Mouse (Mus musculus) kidney, embryonic 16.5 days (tissue): ENCODE measurements around the gene Slc25a51. TPM values are rescaled to one million over a fixed set of nuclear protein-coding genes. Genes with fewer than 3 reads are reported as not detected.
"Not testable (repeated sequence)": the region's sequence is repeated elsewhere in the genome, so short reads cannot be mapped to it uniquely, and the experiment has no call there.

ENCODE experiments used
- ATAC-seq: fragments of 200-750 bp; cut with Nextera tagmentation; 2 replicates; pipeline ENCODE4 v1.8.0; 2017; ENCODE audit warnings: moderate TSS enrichment; ENCODE audit not compliant: low FRiP score, low TSS enrichment
- H3K27ac ChIP-seq: fragments of 300-500 bp; sonication (generic); 2 replicates; pipeline ENCODE4 v1.5.1; 2014; ENCODE audit warnings: low read length
- H3K27me3 ChIP-seq: fragments of 300-500 bp; sonication (generic); 2 replicates; pipeline ENCODE4 v1.6.1; 2014; ENCODE audit warnings: low read length, control low read depth, mixed read lengths; ENCODE audit not compliant: insufficient read depth
- H3K36me3 ChIP-seq: fragments of 300-500 bp; sonication (generic); 2 replicates; pipeline ENCODE4 v1.6.1; 2014; ENCODE audit warnings: low read length, control low read depth, mixed read lengths; ENCODE audit not compliant: insufficient read depth
- H3K4me1 ChIP-seq: fragments of 300-500 bp; sonication (generic); 2 replicates; pipeline ENCODE4 v1.6.1; 2014; ENCODE audit warnings: low read length, control low read depth, mixed read lengths; ENCODE audit not compliant: insufficient read depth
- H3K4me2 ChIP-seq: fragments of 300-500 bp; sonication (generic); replicated peaks from 2 replicates; pipeline ENCODE4 v1.6.1; 2014; ENCODE audit warnings: low read depth, low read length
- H3K4me3 ChIP-seq: fragments of 300-500 bp; sonication (generic); 2 replicates; pipeline ENCODE4 v1.5.1; 2014; ENCODE audit warnings: mild to moderate bottlenecking, low read length
- H3K9ac ChIP-seq: fragments of 300-500 bp; sonication (generic); replicated peaks from 2 replicates; pipeline ENCODE4 v1.6.1; 2014; ENCODE audit warnings: low read length
- H3K9me3 ChIP-seq: fragments of 300-500 bp; sonication (generic); 2 replicates; pipeline ENCODE4 v1.6.1; 2016; ENCODE audit warnings: low read length, control low read depth
- WGBS: fragments of 180-500 bp; shearing (Covaris S2); extraction: QIAGEN DNeasy Blood & Tissue Kit; methylation state at CpG from one replicate; pipeline ENCODE4 v1.1.7; 2014; 5-methylcytosine and 5-hydroxymethylcytosine counted together
- microRNA-seq: library from miRNA; unstranded; fragments of <30 nt; microRNA quantifications from one replicate; pipeline ENCODE4, GENCODE M21; 2016
- polyA plus RNA-seq: library from polyadenylated mRNA; unstranded; fragments of >200 nt; fragmentation: Nextera tagmentation; extraction: Ambion mirVana; gene quantifications from 2 replicates; pipeline ENCODE4 v1.2.1, GENCODE M21; 2015

The Slc25a51 gene
- polyA plus RNA-seq, 1 experiment from 2014 or later: 70.6 TPM

DNA sequence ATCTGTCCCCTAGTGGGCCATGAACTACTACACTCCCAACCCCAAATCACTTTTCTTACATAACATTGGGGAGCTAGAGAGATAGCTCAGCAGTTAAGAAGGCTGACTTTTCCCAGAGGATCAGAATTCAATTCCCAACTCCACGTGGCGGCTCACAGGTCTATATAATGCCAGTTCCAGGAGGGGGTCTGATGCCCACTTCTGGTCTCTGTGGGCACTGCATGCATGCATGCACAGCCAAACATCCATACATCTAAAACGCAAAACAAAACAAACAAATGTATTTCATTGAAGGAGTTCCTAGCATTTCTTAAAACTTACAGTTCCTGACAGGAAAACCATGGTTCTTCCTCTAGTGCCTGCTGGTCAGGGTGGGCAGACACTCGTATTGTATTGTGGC is 16.5 kb downstream of the Slc25a51 start:
- H3K36me3 ChIP-seq: peaks cover 3% of the 10 kb centered on the region; the same call in 1 of the 2 replicates
- H3K9ac ChIP-seq: no peak overlapping the region
- H3K4me3 ChIP-seq: no peak overlapping the region
- H3K4me1 ChIP-seq: no peaks in the 10 kb centered on the region
- no peak for ATAC-seq
- WGBS: 68% methylated on average over 4 of the region's 4 CpGs
- no peak overlapping the region for H3K27ac ChIP-seq
- no peak overlapping the region for H3K4me2 ChIP-seq
- no peaks in the 10 kb centered on the region for H3K9me3 ChIP-seq
- H3K27me3 ChIP-seq: no peaks in the 10 kb centered on the region

DNA sequence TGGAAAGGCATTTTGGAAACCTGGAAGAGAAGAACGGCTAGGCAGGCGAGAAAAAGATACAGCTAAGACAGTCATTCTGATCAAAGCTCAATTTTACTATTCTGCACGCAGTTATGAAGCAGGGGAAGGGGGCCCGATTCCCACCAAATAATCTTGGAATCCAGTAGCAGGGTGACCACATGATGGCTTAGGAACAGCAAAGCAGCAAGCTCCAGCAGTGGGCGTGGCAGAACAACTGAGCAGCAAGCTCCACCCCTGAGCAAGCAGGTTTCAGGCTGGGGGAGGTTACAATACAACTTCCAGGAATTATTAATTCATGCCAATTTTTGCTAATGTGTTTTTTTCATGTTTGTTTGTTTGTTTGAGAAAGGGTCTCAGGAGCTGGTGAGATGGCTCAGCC is 21.3 kb downstream of the Slc25a51 start:
- 95% methylated on average over 5 of the region's 5 CpGs for WGBS
- ATAC-seq, H3K4me2 ChIP-seq, H3K9ac ChIP-seq, H3K27me3 ChIP-seq, H3K9me3 ChIP-seq, H3K4me1 ChIP-seq, H3K27ac ChIP-seq, H3K4me3 ChIP-seq, H3K36me3 ChIP-seq: not testable (repeated sequence)

DNA sequence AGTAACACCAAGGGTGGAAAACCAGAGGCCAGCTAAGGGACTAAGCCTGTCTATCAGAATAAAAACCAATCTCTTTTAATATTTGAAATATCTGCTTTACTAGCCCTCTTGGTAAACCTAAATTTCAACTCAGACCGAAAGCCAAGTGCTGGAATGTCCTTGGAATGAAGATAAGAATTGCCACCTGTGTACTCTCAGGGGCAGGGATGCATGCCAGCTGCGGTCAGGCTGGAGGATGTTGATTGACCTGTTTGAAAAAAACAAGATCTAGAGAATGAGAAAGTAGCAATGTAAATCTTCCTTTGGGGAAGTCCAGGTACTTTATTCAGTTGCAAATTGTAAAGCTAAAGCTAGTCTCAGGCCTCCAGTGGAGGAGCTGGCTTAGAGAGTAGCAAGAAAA is 26.4 kb downstream of the Slc25a51 start:
- not testable (repeated sequence) for H3K4me3 ChIP-seq, H3K4me2 ChIP-seq, H3K4me1 ChIP-seq, H3K36me3 ChIP-seq, H3K27me3 ChIP-seq, H3K27ac ChIP-seq, H3K9me3 ChIP-seq, H3K9ac ChIP-seq, ATAC-seq
- 73% methylated on average over 2 of the region's 2 CpGs for WGBS

DNA sequence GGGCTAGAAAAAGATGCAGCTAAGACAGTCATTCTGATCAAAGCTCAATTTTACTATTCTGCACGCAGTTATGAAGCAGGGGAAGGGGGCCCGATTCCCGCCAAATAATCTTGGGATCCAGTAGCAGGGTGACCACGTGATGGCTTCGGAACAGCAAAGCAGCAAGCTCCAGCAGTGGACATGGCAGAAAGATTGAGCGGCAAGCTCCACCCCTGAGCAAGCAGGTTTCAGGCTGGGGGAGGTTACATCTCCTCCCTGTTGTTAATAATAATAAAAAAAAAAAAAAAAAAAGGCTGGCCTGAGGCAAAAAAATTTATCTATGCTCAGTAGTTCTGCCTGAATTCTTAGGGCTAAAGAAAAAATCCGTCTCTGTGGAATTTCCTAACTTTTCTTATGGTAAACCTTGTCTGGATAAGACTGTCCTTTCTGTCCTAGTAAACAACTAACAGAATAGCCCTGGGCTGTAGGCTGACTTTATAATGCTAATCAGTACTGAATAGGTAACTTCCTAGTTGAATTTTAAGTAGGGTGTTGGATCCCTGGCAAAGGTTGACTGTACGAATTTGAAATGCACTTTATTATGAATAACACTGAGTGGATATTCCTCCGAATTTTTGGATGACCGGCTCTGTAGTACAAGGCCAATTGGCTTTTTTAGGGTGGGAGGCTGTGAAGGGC is 27.5 kb downstream of the Slc25a51 start:
- not testable (repeated sequence) for H3K9ac ChIP-seq, H3K4me2 ChIP-seq, H3K27ac ChIP-seq, H3K36me3 ChIP-seq, ATAC-seq, H3K4me3 ChIP-seq, H3K9me3 ChIP-seq, H3K27me3 ChIP-seq, H3K4me1 ChIP-seq
- 83% methylated on average over 10 of the region's 10 CpGs for WGBS

DNA sequence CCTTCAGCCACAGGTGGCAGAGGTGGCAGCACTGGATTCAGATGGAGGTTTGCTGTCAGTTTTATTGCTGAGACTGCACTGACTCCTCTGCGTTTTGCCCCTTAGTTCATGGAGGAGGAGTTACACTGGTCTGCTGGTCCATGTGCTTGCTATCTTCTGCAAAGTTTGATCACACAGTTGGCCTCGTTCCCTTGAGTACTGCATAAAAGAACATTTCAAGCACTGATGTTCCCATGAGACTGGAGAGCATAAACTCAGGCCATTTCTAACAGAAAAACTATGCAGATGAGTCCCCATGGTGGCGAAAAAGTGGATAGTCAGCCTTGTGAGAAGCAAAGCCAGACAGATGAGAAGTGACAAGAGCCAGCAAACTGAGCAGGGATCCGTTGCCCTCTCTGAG is 32.0 kb downstream of the Slc25a51 start:
- H3K36me3 ChIP-seq: peaks cover 31% of the 10 kb centered on the region

DNA sequence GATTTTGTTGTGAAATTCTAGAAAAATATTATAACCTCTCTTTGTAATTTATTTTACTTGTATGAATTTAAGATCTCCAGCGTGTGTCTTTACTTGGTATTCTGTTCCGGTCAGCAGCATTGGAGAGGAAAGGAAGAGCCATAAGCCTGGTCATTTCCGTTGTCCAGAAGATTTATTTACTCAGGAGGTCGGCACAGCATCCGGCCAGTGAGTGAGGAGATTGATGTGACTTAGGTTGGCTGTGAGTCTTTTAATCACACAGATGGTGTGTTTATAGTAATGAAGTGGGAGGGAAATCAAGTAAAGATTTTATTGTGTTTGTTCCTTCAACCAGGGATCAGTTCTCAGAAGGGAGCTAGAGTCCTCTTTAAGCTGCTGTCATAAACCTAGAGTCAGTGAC is 33.7 kb downstream of the Slc25a51 start:
- peaks cover 38% of the 10 kb centered on the region for H3K36me3 ChIP-seq
- no peak overlapping the region for H3K4me3 ChIP-seq
- WGBS: 26% methylated on average over 5 of the region's 5 CpGs
- H3K4me1 ChIP-seq: peaks cover 9% of the 10 kb centered on the region; the same call in 1 of the 2 replicates
- ATAC-seq: no peak
- H3K27ac ChIP-seq: no peak overlapping the region
- H3K9me3 ChIP-seq: no peaks in the 10 kb centered on the region
- H3K27me3 ChIP-seq: no peaks in the 10 kb centered on the region
- H3K9ac ChIP-seq: no peak overlapping the region
- no peak overlapping the region for H3K4me2 ChIP-seq

More for the DNA sequence above, 32.0 kb downstream of the Slc25a51 start:
- ATAC-seq: no peak
- Histone ChIP-seq H3K4me1 (peaks cover 9% of the 10 kb centered on the region; the same call in 1 of the 2 replicates), H3K4me3 (no peak overlapping the region), H3K27me3 (no peaks in the 10 kb centered on the region), H3K9ac (no peak overlapping the region), H3K27ac (no peak overlapping the region), H3K4me2 (no peak overlapping the region), H3K9me3 (no peaks in the 10 kb centered on the region)
- WGBS: 79% methylated on average over 4 of the region's 4 CpGs

DNA sequence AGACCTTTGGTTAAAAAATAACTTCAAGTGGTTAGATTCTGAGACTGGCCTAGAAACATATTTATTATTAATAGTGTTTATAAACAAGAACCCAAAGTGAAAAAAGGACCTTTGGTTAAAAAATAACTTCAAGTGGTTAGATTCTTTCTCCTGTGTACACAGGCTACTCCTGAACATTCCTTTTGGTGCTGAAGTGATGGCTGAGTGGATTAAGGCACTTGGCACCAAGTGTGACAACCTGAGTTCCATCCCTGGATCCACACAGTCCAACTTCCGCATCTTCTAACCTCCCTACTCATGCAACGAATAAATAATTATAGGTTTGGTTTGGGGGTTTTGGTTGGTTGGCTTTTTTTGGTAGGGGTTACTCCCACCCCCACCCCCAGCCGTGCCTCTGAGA is 37.3 kb downstream of the Slc25a51 start:
- H3K36me3 ChIP-seq: peaks cover 38% of the 10 kb centered on the region
- no peak overlapping the region for H3K27ac ChIP-seq
- H3K4me3 ChIP-seq: no peak overlapping the region
- H3K27me3 ChIP-seq: no peaks in the 10 kb centered on the region
- no peak overlapping the region for H3K9ac ChIP-seq
- no peak for ATAC-seq
- 83% methylated on average over 3 of the region's 3 CpGs for WGBS
- no peaks in the 10 kb centered on the region for H3K9me3 ChIP-seq
- H3K4me2 ChIP-seq: no peak overlapping the region
- peaks cover 9% of the 10 kb centered on the region; the same call in 1 of the 2 replicates for H3K4me1 ChIP-seq

DNA sequence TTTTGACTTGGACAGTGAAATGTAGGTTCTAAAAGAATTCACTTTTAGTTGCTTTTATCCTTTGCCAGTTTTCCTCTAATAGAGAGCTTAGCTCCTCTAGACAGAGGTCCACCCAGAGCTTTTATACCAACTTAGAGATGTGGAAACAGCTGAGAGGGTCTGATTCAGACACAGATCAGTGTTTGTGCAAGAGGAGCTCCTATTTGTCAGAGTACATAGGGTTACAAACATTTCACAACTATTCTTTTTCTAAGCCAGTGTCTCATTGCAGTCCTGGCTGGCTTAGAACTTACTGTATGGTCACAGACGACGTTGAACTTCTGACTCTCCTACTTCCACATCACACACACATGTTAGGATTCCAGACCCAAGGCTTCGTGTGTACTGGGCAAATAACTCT is 51.9 kb downstream of the Slc25a51 start:
- H3K36me3 ChIP-seq: peaks cover 11% of the 10 kb centered on the region
- no peak overlapping the region for H3K4me3 ChIP-seq
- no peak overlapping the region for H3K9ac ChIP-seq
- H3K9me3 ChIP-seq: no peaks in the 10 kb centered on the region
- no peaks in the 10 kb centered on the region for H3K4me1 ChIP-seq
- H3K27me3 ChIP-seq: no peaks in the 10 kb centered on the region
- 87% methylated on average over 3 of the region's 3 CpGs for WGBS
- H3K4me2 ChIP-seq: no peak overlapping the region
- no peak for ATAC-seq
- no peak overlapping the region for H3K27ac ChIP-seq

Small RNAs within 50 kb of the gene (microRNA-seq; reads per million reads assigned to microRNA genes)
- gene Gm25692: not detected

Other genes starting within 250 kb of the Slc25a51 start
- gene Frmpd1, start 223.9 kb downstream of the Slc25a51 start, polyA plus RNA-seq: 0.30 and 0.41 TPM in 2 replicates
- 18.7 TPM in 2 replicates for gene Trmt10b, start 111.6 kb downstream of the Slc25a51 start, polyA plus RNA-seq
- 8.9 and 9.4 TPM in 2 replicates for gene Dcaf10, start 66.7 kb downstream of the Slc25a51 start, polyA plus RNA-seq
- gene Exosc3, start 66.0 kb downstream of the Slc25a51 start, polyA plus RNA-seq: 84.0 and 85.3 TPM in 2 replicates
- 2.7 and 3.1 TPM in 2 replicates for gene Shb, start 123.7 kb upstream of the Slc25a51 start, polyA plus RNA-seq